Mouse (Mus musculus) heart, adult 2 months (tissue): ENCODE results near the gene Mcam.

Experiments
- CTCF ChIP-seq: fragments of 200-600 bp; IDR thresholded peaks from 2 replicates; pipeline ENCODE4 v1.8.1; 2022; ENCODE audit warnings: antibody characterized with exemption, mild to moderate bottlenecking, moderate library complexity
- POLR2A ChIP-seq: fragments of 200-500 bp; IDR thresholded peaks from 2 replicates; pipeline ENCODE4 v1.6.1; 2011; ENCODE audit warnings: mild to moderate bottlenecking, low read depth, low read length, control low read depth; ENCODE audit not compliant: insufficient read depth

GRCm38 (mm10) chr9:44125546-44126428 is 8.5 kb upstream of the Mcam start:
- TF ChIP-seq CTCF (peak; percentile 95), POLR2A (no peak)
